Mouse (Mus musculus) lung, embryonic 14.5 days (tissue): ENCODE measurements at regions not wholly inside any gene's neighbourhood (a gene's known extent, or its start where the extent isn't known, plus 50 kb on each side); places are given as distances from the start of the nearest gene placed in this dataset.

Experiments used
- ATAC-seq: fragments of 200-750 bp; cut with Nextera tagmentation; 2 replicates; pipeline ENCODE4 v1.8.0; 2017; ENCODE audit warnings: mild to moderate bottlenecking, moderate TSS enrichment, moderate library complexity; ENCODE audit not compliant: insufficient read depth
- DNase-seq: peaks from one replicate; pipeline ENCODE4 v3.0.0-alpha.2; 2015
- H3K27ac ChIP-seq: fragments of 300-500 bp; sonication (generic); 2 replicates; pipeline ENCODE4 v1.5.1; 2014; ENCODE audit warnings: low read depth, mild to moderate bottlenecking, moderate library complexity
- H3K27me3 ChIP-seq: fragments of 300-500 bp; sonication (generic); 2 replicates; pipeline ENCODE4 v1.6.1; 2014; ENCODE audit warnings: low read length, control low read depth; ENCODE audit not compliant: insufficient read depth
- H3K36me3 ChIP-seq: fragments of 300-500 bp; sonication (generic); 2 replicates; pipeline ENCODE4 v1.6.1; 2014; ENCODE audit warnings: control low read depth; ENCODE audit not compliant: insufficient read depth
- H3K4me1 ChIP-seq: fragments of 300-500 bp; sonication (generic); 2 replicates; pipeline ENCODE4 v1.6.1; 2014; ENCODE audit warnings: antibody characterized with exemption, control low read depth; ENCODE audit not compliant: insufficient read depth
- H3K4me2 ChIP-seq: fragments of 300-500 bp; sonication (generic); 2 replicates; pipeline ENCODE4 v1.6.1; 2014; ENCODE audit warnings: mild to moderate bottlenecking
- H3K4me3 ChIP-seq: fragments of 300-500 bp; sonication (generic); 2 replicates; pipeline ENCODE4 v1.5.1; 2014; ENCODE audit warnings: low read depth, low read length
- H3K9ac ChIP-seq: fragments of 300-500 bp; sonication (generic); 2 replicates; pipeline ENCODE4 v1.6.1; 2014
- H3K9me3 ChIP-seq: fragments of 300-500 bp; sonication (generic); 2 replicates; pipeline ENCODE4 v1.6.1; 2016; ENCODE audit warnings: low read depth, low read length, control low read depth
- CTCF ChIP-seq: IDR thresholded peaks from 2 replicates; pipeline ENCODE4 v1.5.1; 2016; ENCODE audit warnings: antibody characterized with exemption, low read depth
- WGBS: fragments of 180-500 bp; shearing (Covaris S2); extraction: QIAGEN DNeasy Blood & Tissue Kit; methylation state at CpG from one replicate; pipeline ENCODE4 v1.1.7; 2014; 5-methylcytosine and 5-hydroxymethylcytosine counted together

- TF ChIP-seq CTCF, result no peak
- H3K36me3 ChIP-seq, result no peaks in the 10 kb centered on the region
- WGBS, result 84% methylated on average over 6 of the region's 6 CpGs
Observed at GRCm38 (mm10) chr4:124416266-124416665, 194.3 kb downstream of the 3100002H09Rik start.

GRCm38 (mm10) chr4:124414386-124414785 is 196.2 kb downstream of the 3100002H09Rik start:
- ATAC-seq, result no peak
- no peak overlapping the region for H3K9ac ChIP-seq
- 84% methylated on average over 7 of the region's 7 CpGs for WGBS
- no peak for DNase-seq
- H3K27ac ChIP-seq, result no peak overlapping the region
- H3K4me2 ChIP-seq, result no peak overlapping the region
- no peak overlapping the region for H3K4me3 ChIP-seq
- no peaks in the 10 kb centered on the region for H3K36me3 ChIP-seq
- no peak for TF ChIP-seq CTCF
- H3K4me1 ChIP-seq, result no peaks in the 10 kb centered on the region
- no peaks in the 10 kb centered on the region for H3K9me3 ChIP-seq
- H3K27me3 ChIP-seq, result no peaks in the 10 kb centered on the region

More at GRCm38 (mm10) chr4:124416266-124416665, 194.3 kb downstream of the 3100002H09Rik start:
- DNase-seq, result no peak
- H3K27me3 ChIP-seq, result no peaks in the 10 kb centered on the region
- H3K9me3 ChIP-seq, result no peaks in the 10 kb centered on the region
- no peak for ATAC-seq
- no peak overlapping the region for H3K27ac ChIP-seq
- no peak overlapping the region for H3K4me3 ChIP-seq
- H3K9ac ChIP-seq, result no peak overlapping the region
- no peaks in the 10 kb centered on the region for H3K4me1 ChIP-seq
- H3K4me2 ChIP-seq, result no peak overlapping the region

GRCm38 (mm10) chr4:124409279-124409678 is 201.3 kb downstream of the 3100002H09Rik start:
- Histone ChIP-seq H3K27me3 (no peaks in the 10 kb centered on the region), H3K4me3 (no peak overlapping the region), H3K9ac (no peak overlapping the region), H3K4me2 (no peak overlapping the region), H3K27ac (no peak overlapping the region), H3K9me3 (no peaks in the 10 kb centered on the region), H3K4me1 (no peaks in the 10 kb centered on the region), H3K36me3 (no peaks in the 10 kb centered on the region)
- no peak for TF ChIP-seq CTCF
- WGBS, result 94% methylated on average over 1 of the region's 1 CpGs
- DNase-seq, result no peak
- no peak for ATAC-seq

- no peaks in the 10 kb centered on the region for H3K36me3 ChIP-seq
- no peaks in the 10 kb centered on the region; the same call in 1 of the 2 replicates for H3K4me1 ChIP-seq
- H3K4me2 ChIP-seq, result no peak overlapping the region
- no peak overlapping the region for H3K4me3 ChIP-seq
- H3K9me3 ChIP-seq, result no peaks in the 10 kb centered on the region
- H3K27ac ChIP-seq, result no peak overlapping the region
- ATAC-seq (no peak), DNase-seq (no peak)
- TF ChIP-seq CTCF, result no peak
- no peaks in the 10 kb centered on the region; the same call in 1 of the 2 replicates for H3K27me3 ChIP-seq
- WGBS, result 70% methylated on average over 8 of the region's 8 CpGs
- H3K9ac ChIP-seq, result no peak overlapping the region
Observed at GRCm38 (mm10) chr4:124402075-124402474, 208.5 kb downstream of the 3100002H09Rik start.

- Histone ChIP-seq H3K9ac (no peak overlapping the region), H3K4me2 (no peak overlapping the region), H3K27me3 (no peaks in the 10 kb centered on the region; the same call in 1 of the 2 replicates), H3K4me3 (no peak overlapping the region), H3K36me3 (no peaks in the 10 kb centered on the region), H3K4me1 (peaks cover 9% of the 10 kb centered on the region; the same call in 1 of the 2 replicates), H3K9me3 (no peaks in the 10 kb centered on the region), H3K27ac (no peak overlapping the region)
- no peak for ATAC-seq
- 63% methylated on average over 8 of the region's 8 CpGs for WGBS
- DNase-seq, result no peak
- TF ChIP-seq CTCF, result no peak
Observed at GRCm38 (mm10) chr4:124400741-124401140, 209.9 kb downstream of the 3100002H09Rik start.

GRCm38 (mm10) chr4:124400136-124400675 is 210.4 kb downstream of the 3100002H09Rik start:
- Histone ChIP-seq H3K36me3 (no peaks in the 10 kb centered on the region), H3K4me2 (no peak overlapping the region), H3K4me3 (no peak overlapping the region), H3K9ac (no peak overlapping the region), H3K9me3 (no peaks in the 10 kb centered on the region), H3K27ac (no peak overlapping the region), H3K4me1 (peaks cover 11% of the 10 kb centered on the region; the same call in 1 of the 2 replicates), H3K27me3 (no peaks in the 10 kb centered on the region; the same call in 1 of the 2 replicates)
- 48% methylated on average over 6 of the region's 6 CpGs for WGBS
- DNase-seq (no peak), ATAC-seq (no peak)
- no peak for TF ChIP-seq CTCF

- Histone ChIP-seq H3K4me3 (no peak overlapping the region), H3K9me3 (no peaks in the 10 kb centered on the region), H3K9ac (no peak overlapping the region), H3K4me2 (no peak overlapping the region), H3K27ac (no peak overlapping the region), H3K36me3 (no peaks in the 10 kb centered on the region), H3K27me3 (no peaks in the 10 kb centered on the region; the same call in 1 of the 2 replicates), H3K4me1 (peaks cover 11% of the 10 kb centered on the region)
- 32% methylated on average over 9 of the region's 9 CpGs for WGBS
- ATAC-seq (no peak), DNase-seq (no peak)
- TF ChIP-seq CTCF, result no peak
Observed at GRCm38 (mm10) chr4:124398354-124398753, 212.2 kb downstream of the 3100002H09Rik start.
